Mouse (Mus musculus) testis, adult 2 months (tissue): ENCODE measurements around the gene Fry.

Experiments
- CTCF ChIP-seq: fragments of 200-500 bp; IDR thresholded peaks from 2 replicates; pipeline ENCODE4 v1.5.1; 2012; ENCODE audit warnings: low read depth, mild to moderate bottlenecking, inconsistent platforms, low read length, moderate library complexity; ENCODE audit not compliant: control insufficient read depth, insufficient read depth, insufficient replicate concordance
- POLR2A ChIP-seq: fragments of 200-500 bp; IDR thresholded peaks from 2 replicates; pipeline ENCODE4 v1.6.1; 2012; ENCODE audit warnings: low read depth, mild to moderate bottlenecking, inconsistent platforms, low read length, moderate library complexity; ENCODE audit not compliant: control insufficient read depth

DNA sequence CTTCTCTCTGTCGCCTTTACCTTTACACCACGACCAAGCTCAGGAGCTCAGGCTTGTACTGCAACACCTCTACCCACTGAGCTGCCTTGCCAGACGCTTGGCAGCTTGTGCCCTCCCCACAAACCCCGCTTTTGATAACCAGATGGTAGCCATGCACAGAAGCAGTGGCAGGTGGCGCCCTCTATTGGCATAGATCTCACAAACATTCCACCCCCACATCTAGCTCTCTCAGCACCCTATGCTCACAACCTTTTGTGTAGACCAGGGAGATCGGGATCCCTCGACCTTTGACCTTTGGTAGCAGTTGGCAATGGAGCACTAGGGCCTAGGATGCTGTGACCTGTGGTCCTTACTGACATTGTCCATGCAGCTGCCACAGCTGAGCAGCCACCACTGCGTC, 171.2 kb downstream of the Fry start:
- peak; percentile 57; the same call in 1 of the 2 replicates for TF ChIP-seq CTCF
- TF ChIP-seq POLR2A = no peak
